In genomic region chr10:79971183-79971497, GRCm38 (mm10) we compare ENCODE assay signal across 8 mouse cellular contexts. TPM values are rescaled to one million over a fixed set of nuclear protein-coding genes. Genes with fewer than 3 reads are reported as not detected.
DNase-seq lines count a peak whose midpoint lies in the region; ATAC-seq and TF ChIP-seq lines count a peak whose summit lies in the region.

No protein-coding gene starts in this region.

- no peak for TF ChIP-seq CTCF in heart, postnatal 0 days (IDR thresholded peaks at IDR 0.05; ENCODE audit: low read depth)

- peaks cover 37% of the 10 kb centered on the region for H3K36me3 ChIP-seq in heart, postnatal 0 days (replicated peaks; ENCODE audit: control insufficient read depth, insufficient read depth, low read length)
- peaks cover 40% of the 10 kb centered on the region for H3K36me3 ChIP-seq in hindbrain, embryonic 14.5 days (replicated peaks; ENCODE audit: control insufficient read depth, insufficient read depth)
- H3K36me3 ChIP-seq in midbrain, embryonic 13.5 days: peaks cover 48% of the 10 kb centered on the region

- no peak for ATAC-seq in heart, postnatal 0 days (ENCODE audit: insufficient read depth, low read depth)
- ATAC-seq in hindbrain, embryonic 14.5 days (ENCODE audit: low FRiP score): no peak
- no peak for ATAC-seq in midbrain, embryonic 13.5 days

- no peaks in the 10 kb centered on the region for H3K9me3 ChIP-seq in heart, postnatal 0 days (replicated peaks; ENCODE audit: control insufficient read depth, low read length)
- no peaks in the 10 kb centered on the region for H3K9me3 ChIP-seq in hindbrain, embryonic 14.5 days (ENCODE audit: control insufficient read depth, low read length)
- no peaks in the 10 kb centered on the region for H3K9me3 ChIP-seq in midbrain, embryonic 13.5 days

- no peak for DNase-seq in heart, postnatal 0 days (ENCODE audit: low spot score)
- DNase-seq in heart, adult 18-20 months: no peak
- peak; percentile 52 for DNase-seq in embryo, embryonic 10.5 days (ENCODE audit: low spot score)
- no peak for DNase-seq in hindbrain, embryonic 14.5 days (ENCODE audit: low spot score)
- DNase-seq in frontal cortex, postnatal 36 days (ENCODE audit: low spot score in 2 of 2): no peak
- DNase-seq in right cerebral cortex, postnatal 36 days (ENCODE audit: low spot score in 2 of 2): no peak
- DNase-seq in left cerebral cortex, adult 11 months (ENCODE audit: low spot score): no peak

- H3K27ac ChIP-seq in heart, postnatal 0 days (ENCODE audit: low read depth): no peak overlapping the region
- H3K27ac ChIP-seq in hindbrain, embryonic 14.5 days: no peak overlapping the region
- H3K27ac ChIP-seq in midbrain, embryonic 13.5 days: no peak overlapping the region

- TF ChIP-seq EP300 in heart, postnatal 0 days (IDR thresholded peaks at IDR 0.05; ENCODE audit: low read depth): no peak

- peak overlapping the region; percentile 59 for H3K4me2 ChIP-seq in heart, postnatal 0 days (ENCODE audit: low read depth, low read length)
- H3K4me2 ChIP-seq in hindbrain, embryonic 14.5 days (replicated peaks): peak overlapping the region; percentile 59
- peak overlapping the region; percentile 53 for H3K4me2 ChIP-seq in midbrain, embryonic 13.5 days (replicated peaks)

- peak overlapping the region; percentile 30; the same call in 1 of the 2 replicates for H3K9ac ChIP-seq in heart, postnatal 0 days (replicated peaks; ENCODE audit: low read depth, low read length)
- peak overlapping the region; percentile 55 for H3K9ac ChIP-seq in hindbrain, embryonic 14.5 days
- peak overlapping the region; percentile 51; the same call in 1 of the 2 replicates for H3K9ac ChIP-seq in midbrain, embryonic 13.5 days (replicated peaks)

- H3K4me3 ChIP-seq in heart, postnatal 0 days (ENCODE audit: low read depth, low read length): peak overlapping the region; percentile 35
- peak overlapping the region; percentile 33 for H3K4me3 ChIP-seq in hindbrain, embryonic 14.5 days (replicated peaks; ENCODE audit: low read length)
- peak overlapping the region; percentile 32 for H3K4me3 ChIP-seq in midbrain, embryonic 13.5 days (replicated peaks)

- no peaks in the 10 kb centered on the region for H3K4me1 ChIP-seq in heart, postnatal 0 days (ENCODE audit: control insufficient read depth, insufficient read depth)
- peaks cover 6% of the 10 kb centered on the region; the same call in 1 of the 2 replicates for H3K4me1 ChIP-seq in hindbrain, embryonic 14.5 days (replicated peaks; ENCODE audit: control insufficient read depth, insufficient read depth, low read length)
- H3K4me1 ChIP-seq in midbrain, embryonic 13.5 days (replicated peaks): peaks cover 9% of the 10 kb centered on the region

- peaks cover 28% of the 10 kb centered on the region for H3K27me3 ChIP-seq in heart, postnatal 0 days (ENCODE audit: control insufficient read depth, insufficient read depth, low read length)
- peaks cover 41% of the 10 kb centered on the region for H3K27me3 ChIP-seq in hindbrain, embryonic 14.5 days (ENCODE audit: control insufficient read depth, insufficient read depth, low read length)
- H3K27me3 ChIP-seq in midbrain, embryonic 13.5 days: peaks cover 52% of the 10 kb centered on the region

- 3% methylated on average over 21 of the region's 21 CpGs for WGBS in heart, postnatal 0 days
- 5% methylated on average over 21 of the region's 21 CpGs for WGBS in hindbrain, embryonic 14.5 days
- 4% methylated on average over 21 of the region's 21 CpGs for WGBS in midbrain, embryonic 13.5 days

RNA-seq across cellular contexts. Expression of gene Grin3b, which starts 0.6 kb away (rescaled TPM):
- total RNA-seq in heart, postnatal 0 days (2014; rRNA removed; ENCODE audit: low replicate concordance): not detected in 2 replicates
- polyA plus RNA-seq in heart, postnatal 0 days (2015; fragmentation: Nextera tagmentation; extraction: Ambion mirVana): 0.29 and 0.34 TPM in 2 replicates
- under 1 TPM; 0.57 to 0.67 TPM for total RNA-seq in heart, adult 18-20 months (2021)
- 0.30 and 0.33 TPM in 2 replicates for polyA plus RNA-seq in hindbrain, embryonic 14.5 days (2014; fragmentation: Nextera tagmentation; extraction: Ambion mirVana)
- 0.24 and 0.57 TPM in 2 replicates for polyA plus RNA-seq in midbrain, embryonic 13.5 days (2015; fragmentation: Nextera tagmentation; extraction: Ambion mirVana)

RNA-seq across cellular contexts. Expression of gene Wdr18, which starts 11.2 kb away (rescaled TPM):
- 29.3 and 51.5 TPM in 2 replicates for total RNA-seq in heart, postnatal 0 days (2014; rRNA removed; ENCODE audit: low replicate concordance)
- 54.3 and 58.4 TPM in 2 replicates for polyA plus RNA-seq in heart, postnatal 0 days (2015; fragmentation: Nextera tagmentation; extraction: Ambion mirVana)
- total RNA-seq in heart, adult 18-20 months (2021): 10 to 100 TPM; 33.1 to 33.6 TPM
- 91.8 and 97.8 TPM in 2 replicates for polyA plus RNA-seq in hindbrain, embryonic 14.5 days (2014; fragmentation: Nextera tagmentation; extraction: Ambion mirVana)
- 76.7 and 78.4 TPM in 2 replicates for polyA plus RNA-seq in midbrain, embryonic 13.5 days (2015; fragmentation: Nextera tagmentation; extraction: Ambion mirVana)

RNA-seq across cellular contexts. Expression of gene Tmem259, which starts 13.0 kb away (rescaled TPM):
- 162 and 182 TPM in 2 replicates for total RNA-seq in heart, postnatal 0 days (2014; rRNA removed; ENCODE audit: low replicate concordance)
- 18.0 and 18.1 TPM in 2 replicates for polyA plus RNA-seq in heart, postnatal 0 days (2015; fragmentation: Nextera tagmentation; extraction: Ambion mirVana)
- 100 to 1,000 TPM; 120 TPM for total RNA-seq in heart, adult 18-20 months (2021)
- polyA plus RNA-seq in hindbrain, embryonic 14.5 days (2014; fragmentation: Nextera tagmentation; extraction: Ambion mirVana): 22.6 and 22.8 TPM in 2 replicates
- 13.7 and 16.7 TPM in 2 replicates for polyA plus RNA-seq in midbrain, embryonic 13.5 days (2015; fragmentation: Nextera tagmentation; extraction: Ambion mirVana)

RNA-seq across cellular contexts. Expression of gene Cnn2, which starts 17.2 kb away (rescaled TPM):
- 142 and 158 TPM in 2 replicates for total RNA-seq in heart, postnatal 0 days (2014; rRNA removed; ENCODE audit: low replicate concordance)
- 126 and 149 TPM in 2 replicates for polyA plus RNA-seq in heart, postnatal 0 days (2015; fragmentation: Nextera tagmentation; extraction: Ambion mirVana)
- total RNA-seq in heart, adult 18-20 months (2021): 10 to 100 TPM; 28.3 to 32.6 TPM
- 28.4 and 37.6 TPM in 2 replicates for polyA plus RNA-seq in hindbrain, embryonic 14.5 days (2014; fragmentation: Nextera tagmentation; extraction: Ambion mirVana)
- polyA plus RNA-seq in midbrain, embryonic 13.5 days (2015; fragmentation: Nextera tagmentation; extraction: Ambion mirVana): 29.5 and 37.1 TPM in 2 replicates

RNA-seq across cellular contexts. Expression of gene Abca7, which starts 25.2 kb away (rescaled TPM):
- total RNA-seq in heart, postnatal 0 days (2014; rRNA removed; ENCODE audit: low replicate concordance): 10.4 and 11.4 TPM in 2 replicates
- polyA plus RNA-seq in heart, postnatal 0 days (2015; fragmentation: Nextera tagmentation; extraction: Ambion mirVana): 1.9 TPM in 2 replicates
- total RNA-seq in heart, adult 18-20 months (2021): 1 to 10 TPM; 6.5 to 7.6 TPM
- 4.1 and 4.5 TPM in 2 replicates for polyA plus RNA-seq in hindbrain, embryonic 14.5 days (2014; fragmentation: Nextera tagmentation; extraction: Ambion mirVana)
- polyA plus RNA-seq in midbrain, embryonic 13.5 days (2015; fragmentation: Nextera tagmentation; extraction: Ambion mirVana): 5.4 and 5.8 TPM in 2 replicates
